Mouse (Mus musculus) G1E (cell line): ENCODE results near the gene Pax7. TPM values are rescaled to one million over a fixed set of nuclear protein-coding genes. Genes with fewer than 3 reads are reported as not detected.

Experiments
- ATAC-seq: 2 replicates; pipeline ENCODE4 v1.8.0; 2016; ENCODE audit warnings: mild to moderate bottlenecking; ENCODE audit not compliant: insufficient number of reproducible peaks, poor library complexity, low FRiP score, severe bottlenecking; ENCODE audit errors: extremely low read depth
- DNase-seq: peaks from one replicate; pipeline ENCODE4 v3.0.0; 2012; ENCODE audit warnings: low spot score
- H3K27me3 ChIP-seq: 2 replicates; pipeline ENCODE4 v1.6.1; 2012; ENCODE audit warnings: mild to moderate bottlenecking, low read length, inconsistent platforms; ENCODE audit not compliant: insufficient read depth
- H3K36me3 ChIP-seq: replicated peaks from 2 replicates; pipeline ENCODE3; 2012; ENCODE audit warnings: mild to moderate bottlenecking, inconsistent platforms
- H3K4me1 ChIP-seq: 2 replicates; pipeline ENCODE4 v1.6.1; 2012; ENCODE audit warnings: low read depth, low read length, inconsistent platforms, mixed read lengths; ENCODE audit not compliant: insufficient read depth
- H3K4me3 ChIP-seq: 2 replicates; pipeline ENCODE4 v1.5.1; 2012; ENCODE audit warnings: low read depth, mild to moderate bottlenecking, inconsistent platforms, low read length, moderate library complexity, mixed read lengths
- H3K9me3 ChIP-seq: replicated peaks from 2 replicates; pipeline ENCODE4 v1.6.1; 2012; ENCODE audit warnings: inconsistent platforms
- CTCF ChIP-seq: IDR thresholded peaks from 2 replicates; pipeline ENCODE4 v1.5.1; 2012; ENCODE audit warnings: low read depth, low read length, inconsistent platforms, mixed read lengths
- GATA1 ChIP-seq: IDR thresholded peaks from 2 replicates; pipeline ENCODE4 v1.6.1; 2012; ENCODE audit warnings: borderline replicate concordance, low read length, inconsistent platforms, mixed read lengths
- GATA2 ChIP-seq: IDR thresholded peaks from 2 replicates; pipeline ENCODE4 v1.6.1; 2012; ENCODE audit warnings: low read depth, low read length, inconsistent platforms, borderline replicate concordance
- POLR2AphosphoS5 ChIP-seq: IDR thresholded peaks from 2 replicates; pipeline ENCODE4 v1.6.1; 2012; ENCODE audit warnings: low read depth, low read length, inconsistent platforms; ENCODE audit not compliant: insufficient replicate concordance
- TAL1 ChIP-seq: conservative IDR thresholded peaks from 2 replicates; pipeline ENCODE4 v1.6.1; 2012; ENCODE audit warnings: low read depth, low read length, inconsistent platforms, mixed read lengths
- polyA plus RNA-seq: library from polyadenylated mRNA; stranded (reverse); fragments of >175 nt; gene quantifications from 2 replicates; pipeline ENCODE4 v1.2.3, GENCODE M21; 2012
- total RNA-seq, 2 experiments: library from RNA; stranded (forward) in 1 of 2; stranded (reverse) in 1 of 2; fragments of 200-1000 nt in 1 of 2; fragments of >200 nt in 1 of 2; fragmentation: Nextera tagmentation in 1 of 2; gene quantifications; 2 replicates each; pipeline ENCODE4 v1.2.3; 2014 to 2017

Pax7 gene
- total and polyA plus RNA-seq, 3 experiments, result 0.11 TPM; not detected in 2

GRCm38 (mm10) chr4:139703468-139703867 lies 129.9 kb downstream of the Pax7 start:
- no peaks in the 10 kb centered on the region for H3K4me1 ChIP-seq
- no peaks in the 10 kb centered on the region for H3K27me3 ChIP-seq
- H3K36me3 ChIP-seq, result no peaks in the 10 kb centered on the region
- peaks cover 87% of the 10 kb centered on the region for H3K9me3 ChIP-seq
- TF ChIP-seq CTCF, result no peak
- no peak for TF ChIP-seq TAL1
- TF ChIP-seq GATA2, result no peak
- no peak for TF ChIP-seq GATA1
- TF ChIP-seq POLR2AphosphoS5, result no peak
- DNase-seq (no peak), ATAC-seq (no peak)
- no peak overlapping the region for H3K4me3 ChIP-seq

GRCm38 (mm10) chr4:139702914-139703313 lies 130.4 kb downstream of the Pax7 start:
- H3K27me3 ChIP-seq, result no peaks in the 10 kb centered on the region
- no peaks in the 10 kb centered on the region for H3K36me3 ChIP-seq
- no peak overlapping the region for H3K4me3 ChIP-seq
- peaks cover 87% of the 10 kb centered on the region for H3K9me3 ChIP-seq
- H3K4me1 ChIP-seq, result no peaks in the 10 kb centered on the region
- DNase-seq, result no peak
- ATAC-seq, result no peak
- TF ChIP-seq GATA1, result no peak

GRCm38 (mm10) chr4:139698602-139699001 lies 134.7 kb downstream of the Pax7 start:
- Histone ChIP-seq H3K4me3 (no peak overlapping the region), H3K36me3 (no peaks in the 10 kb centered on the region), H3K27me3 (no peaks in the 10 kb centered on the region), H3K4me1 (no peaks in the 10 kb centered on the region), H3K9me3 (peaks cover 84% of the 10 kb centered on the region)
- DNase-seq, result no peak
- no peak for ATAC-seq
- TF ChIP-seq POLR2AphosphoS5, result no peak
- TF ChIP-seq GATA2, result no peak
- TF ChIP-seq GATA1, result no peak
- TF ChIP-seq TAL1, result no peak
- TF ChIP-seq CTCF, result no peak

- no peaks in the 10 kb centered on the region for H3K4me1 ChIP-seq
- DNase-seq (no peak), ATAC-seq (no peak)
- TF ChIP-seq CTCF (no peak), POLR2AphosphoS5 (no peak), GATA2 (no peak), TAL1 (no peak), GATA1 (no peak)
- H3K36me3 ChIP-seq, result no peaks in the 10 kb centered on the region
- no peak overlapping the region for H3K4me3 ChIP-seq
- no peaks in the 10 kb centered on the region for H3K27me3 ChIP-seq
- peaks cover 88% of the 10 kb centered on the region for H3K9me3 ChIP-seq
These were observed 135.6 kb downstream of the Pax7 start for GRCm38 (mm10) chr4:139697755-139698154.

GRCm38 (mm10) chr4:139693315-139693714 lies 140.0 kb downstream of the Pax7 start:
- DNase-seq (no peak), ATAC-seq (no peak)
- Histone ChIP-seq H3K4me1 (no peaks in the 10 kb centered on the region), H3K36me3 (no peaks in the 10 kb centered on the region), H3K4me3 (no peak overlapping the region), H3K27me3 (no peaks in the 10 kb centered on the region), H3K9me3 (peaks cover 88% of the 10 kb centered on the region)
- no peak for TF ChIP-seq TAL1
- TF ChIP-seq GATA1, result no peak
- TF ChIP-seq GATA2, result no peak
- TF ChIP-seq POLR2AphosphoS5, result no peak
- no peak for TF ChIP-seq CTCF

- peaks cover 80% of the 10 kb centered on the region for H3K9me3 ChIP-seq
- H3K4me3 ChIP-seq, result no peak overlapping the region
- no peaks in the 10 kb centered on the region for H3K27me3 ChIP-seq
- no peaks in the 10 kb centered on the region for H3K36me3 ChIP-seq
- no peaks in the 10 kb centered on the region for H3K4me1 ChIP-seq
- DNase-seq, result no peak
- ATAC-seq, result no peak
- TF ChIP-seq GATA2 (no peak), POLR2AphosphoS5 (no peak), CTCF (no peak), GATA1 (no peak), TAL1 (no peak)
These were observed 143.6 kb downstream of the Pax7 start for GRCm38 (mm10) chr4:139689627-139690269.
